Mouse (Mus musculus) spleen, postnatal 14 days (tissue): Measurements from ENCODE around the gene Dhx36.

ENCODE experiments used
- DNase-seq, 2 experiments: peaks; one replicate each; pipeline ENCODE4 v3.0.0; 2021 to 2022; ENCODE audit warnings: low spot score in 2 of 2

Dhx36 gene

DNA sequence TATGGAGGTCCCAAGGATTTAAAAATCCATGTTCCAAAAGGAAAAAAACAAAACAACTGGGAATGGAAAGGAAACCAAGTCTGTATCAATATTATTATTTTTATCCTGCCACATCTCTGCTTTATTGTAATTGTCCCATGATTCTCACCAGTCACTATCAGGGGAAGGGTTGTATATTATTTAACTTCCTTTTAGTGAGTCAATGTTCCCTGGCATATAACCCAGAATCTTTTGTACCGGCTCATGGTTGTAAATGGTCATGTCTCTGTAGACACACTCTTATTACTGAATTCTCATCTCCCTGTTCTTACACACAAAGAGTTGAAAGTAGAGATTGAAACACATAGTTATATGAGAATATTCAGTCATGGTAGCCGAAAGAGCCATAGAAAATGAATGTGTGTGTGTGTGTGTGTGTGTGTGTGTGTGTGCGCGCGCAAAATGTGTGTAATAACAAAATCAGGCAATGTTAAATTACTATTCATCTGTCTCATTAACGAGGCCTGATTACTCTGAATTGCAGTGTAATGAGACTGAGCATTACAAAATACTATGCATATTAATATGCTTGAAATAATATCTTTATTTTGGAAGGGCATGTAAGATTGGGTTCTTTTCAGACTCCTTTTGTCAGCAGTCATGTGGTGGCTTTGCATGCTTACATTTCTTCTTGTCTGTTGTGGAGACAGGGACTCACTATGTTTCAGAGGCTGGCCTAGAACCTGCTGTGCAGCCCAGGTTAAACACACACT is 88.2 kb downstream of the Dhx36 start:
- DNase-seq = no peak
